Mouse (Mus musculus) lung, postnatal 4 days (tissue): ENCODE measurements at regions not wholly inside any gene's neighbourhood (a gene's known extent, or its start where the extent isn't known, plus 50 kb on each side); places are given as distances from the start of the nearest gene placed in this dataset.

Source experiments
- DNase-seq, 2 experiments: peaks; one replicate each; pipeline ENCODE4 v3.0.0; 2021

- DNase-seq: no peak
Observed at GRCm38 (mm10) chr4:71187801-71188200, 570.0 kb downstream of the Gm11232 start.

DNA sequence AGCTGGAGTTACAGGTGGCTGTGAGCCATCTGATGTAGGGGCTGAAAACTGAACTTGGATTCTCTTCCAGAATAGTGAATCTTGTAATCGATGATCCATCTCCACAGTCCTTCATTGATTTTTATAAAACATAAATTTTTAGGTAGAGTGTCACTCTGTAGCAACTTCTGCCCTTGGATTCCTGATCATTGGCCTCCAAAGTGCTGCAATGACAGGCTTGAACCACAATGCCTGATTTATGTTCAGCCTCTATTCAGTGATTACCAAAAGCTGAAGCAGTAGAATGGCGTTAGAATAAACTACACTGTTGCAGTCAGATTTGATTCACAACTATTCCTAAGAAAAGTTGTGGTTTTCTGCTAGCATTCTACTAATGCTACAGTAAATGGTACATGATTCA, 580.1 kb downstream of the Gm11232 start:
- no peak for DNase-seq

- no peak for DNase-seq
Observed at GRCm38 (mm10) chr4:71165802-71166201, 592.0 kb downstream of the Gm11232 start.

- DNase-seq: no peak
Observed at GRCm38 (mm10) chr4:71131670-71132317, 597.0 kb upstream of the Megf9 start.

DNA sequence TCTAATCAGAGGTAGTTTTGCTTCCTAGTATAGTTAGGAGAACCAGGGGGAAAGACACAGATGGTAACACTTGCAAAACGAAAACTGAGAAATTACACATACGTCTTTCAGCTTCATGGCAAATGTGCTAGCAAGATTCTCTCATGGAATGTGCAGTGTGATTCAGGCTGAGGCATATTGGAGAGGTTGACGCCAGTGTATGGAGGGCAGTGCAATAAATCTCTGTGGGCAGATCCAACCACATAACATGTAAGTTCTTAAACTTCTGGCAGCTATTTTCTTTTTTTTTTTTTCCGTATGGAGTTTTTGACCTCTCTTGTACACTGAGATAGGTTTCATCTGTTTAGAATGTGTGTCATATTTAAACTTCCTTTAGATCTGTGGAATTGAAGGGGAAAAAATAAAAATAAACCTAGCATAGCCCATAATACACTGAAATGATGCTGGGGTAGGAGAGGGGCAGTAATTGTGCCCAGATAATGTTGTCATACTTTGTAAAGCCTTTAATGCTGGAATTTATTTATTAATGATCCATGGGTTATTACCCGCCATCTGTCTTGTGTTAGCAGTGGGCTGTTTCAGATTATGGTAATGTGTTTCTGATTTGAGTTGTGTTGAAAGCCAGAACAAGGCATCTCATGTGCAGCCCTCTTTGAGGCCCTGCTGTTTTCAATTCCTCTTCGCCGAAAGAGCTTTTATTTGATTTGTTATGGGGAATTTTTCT, 596.3 kb upstream of the Megf9 start:
- no peak for DNase-seq

DNA sequence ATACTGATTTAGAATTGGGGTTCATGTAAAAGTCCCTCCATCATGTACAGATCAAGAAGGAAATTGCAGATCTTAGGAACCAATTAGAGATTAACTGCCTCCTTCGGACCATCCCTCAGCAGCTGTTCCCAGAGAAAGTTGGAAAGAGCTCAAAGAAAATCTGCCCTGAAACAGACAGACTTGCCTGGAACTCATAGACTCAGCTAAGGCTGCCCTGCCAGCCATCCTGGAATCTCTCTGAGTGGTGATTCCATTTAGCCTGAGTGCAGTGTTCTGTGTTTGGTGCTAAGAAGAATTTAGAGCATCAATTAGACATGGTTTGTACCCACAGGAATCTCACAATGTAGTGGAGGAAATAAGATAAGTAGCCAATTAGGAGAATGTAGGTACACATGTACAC, 594.5 kb upstream of the Megf9 start:
- no peak for DNase-seq
